In the genomic region with DNA sequence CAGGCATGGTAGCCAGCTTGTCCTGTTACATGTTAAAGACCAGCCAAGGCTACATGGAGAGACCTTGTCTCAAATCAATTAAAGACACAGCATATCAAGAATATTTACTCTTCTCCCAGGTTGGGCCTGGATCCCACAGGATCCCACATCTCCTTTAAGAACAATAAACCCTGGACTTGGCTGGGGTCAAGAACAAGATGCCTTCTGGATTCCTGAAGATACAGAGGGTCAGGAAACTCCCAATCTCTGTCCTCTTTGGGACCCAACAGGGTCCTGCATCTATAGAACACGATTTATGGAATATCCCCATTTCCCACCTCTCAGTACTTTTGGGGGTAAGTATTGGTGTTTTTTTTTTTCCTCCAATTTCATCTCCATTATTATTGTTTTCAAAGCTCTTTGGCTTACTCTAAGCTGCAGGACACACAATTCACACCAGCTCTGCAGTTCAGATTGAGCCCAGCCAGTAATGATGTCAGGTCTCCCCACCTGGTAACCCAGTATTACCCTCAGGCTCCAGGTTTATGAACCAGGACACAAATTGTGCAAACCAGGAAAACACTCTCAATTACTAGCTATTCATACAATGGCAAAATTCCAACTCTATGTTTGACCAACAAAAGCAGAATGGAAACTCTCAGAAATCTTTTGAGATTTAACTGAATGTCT, we compare ENCODE assay signal across 1 mouse cellular context.
TF ChIP-seq lines count a peak whose summit lies in the region.

No protein-coding gene starts in this region.

TF ChIP-seq in C2C12, 6 proteins besides CTCF, POLR2A, EP300 and RAD21:
- TF ChIP-seq FOSL1 (IDR thresholded peaks at IDR 0.05; ENCODE audit: insufficient read depth, low read length, poor library complexity, severe bottlenecking) (no peak), MAX (IDR thresholded peaks at IDR 0.05) (no peak), USF1 (IDR thresholded peaks at IDR 0.05; ENCODE audit: low read depth) (no peak), MYOG (IDR thresholded peaks at IDR 0.05; ENCODE audit: control insufficient read depth, extremely low read depth, insufficient read length) (no peak), MYOD1 (IDR thresholded peaks at IDR 0.05; ENCODE audit: control insufficient read depth, insufficient read length, low read depth) (no peak), CEBPB (IDR thresholded peaks at IDR 0.05; ENCODE audit: low read depth) (no peak)
TF ChIP-seq in C2C12: peak in this region for 0.
